Mouse (Mus musculus) layer of hippocampus, postnatal 10 days (tissue): ENCODE measurements around the gene Slitrk5. TPM values are rescaled to one million over a fixed set of nuclear protein-coding genes. Genes with fewer than 3 reads are reported as not detected.
"Not testable (repeated sequence)": the region's sequence is repeated elsewhere in the genome, so short reads cannot be mapped to it uniquely, and the experiment has no call there.

ENCODE experiments used
- DNase-seq, 2 experiments: peaks; one replicate each; pipeline ENCODE4 v3.0.0; 2021; ENCODE audit warnings: low spot score in 2 of 2
- long read RNA-seq: library from polyadenylated mRNA; stranded (forward); transcript quantifications from one replicate; pipeline ENCODE4 v2.0.0, GENCODE M21; 2023
- total RNA-seq, 2 experiments: library from RNA; stranded (reverse); gene quantifications; 2 replicates each; pipeline ENCODE4 v1.2.3; 2021

Gene Slitrk5
- total RNA-seq = 10 to 100 TPM; 76.0 to 82.2 TPM
- long read RNA-seq, full-length matches to known transcripts = 8 of 29 reads
- long read RNA-seq, partial matches to known transcripts = 0 of 29 reads
- long read RNA-seq, other reads (novel, unspliced or antisense) = 21 of 29 reads

- peak; percentile 96 to 97 for DNase-seq
Measured at GRCm38 (mm10) chr14:111674664-111675147, at the start of gene Slitrk5. TSS of gene Slitrk5 (plus strand) at chr14:111675097.

- no peak for DNase-seq
Measured at GRCm38 (mm10) chr14:111672942-111673341, 2.0 kb upstream of the Slitrk5 start.

- peak; percentile 66 to 76 for DNase-seq
Measured at GRCm38 (mm10) chr14:111675211-111676165, 591 bp downstream of the Slitrk5 start.

GRCm38 (mm10) chr14:111676166-111676581, 1.3 kb downstream of the Slitrk5 start:
- DNase-seq = peak; percentile 60 to 62

- peak; percentile 51 to 54 for DNase-seq
Measured at GRCm38 (mm10) chr14:111676851-111677291, 2.0 kb downstream of the Slitrk5 start.

- peak in 1 of 2 experiments; percentile 25 for DNase-seq
Measured at GRCm38 (mm10) chr14:111677361-111678070, 2.6 kb downstream of the Slitrk5 start.

- DNase-seq = peak in 1 of 2 experiments; percentile 16
Measured at GRCm38 (mm10) chr14:111680271-111680670, 5.4 kb downstream of the Slitrk5 start.

- peak; percentile 26 to 52 for DNase-seq
Measured at GRCm38 (mm10) chr14:111681092-111681708, 6.3 kb downstream of the Slitrk5 start.

GRCm38 (mm10) chr14:111681773-111682172, 6.9 kb downstream of the Slitrk5 start:
- peak in 1 of 2 experiments; percentile 30 for DNase-seq

GRCm38 (mm10) chr14:111683543-111683942, 8.6 kb downstream of the Slitrk5 start:
- DNase-seq = no peak

GRCm38 (mm10) chr14:111690139-111690538, 15.2 kb downstream of the Slitrk5 start:
- not testable (repeated sequence) for DNase-seq

- DNase-seq = no peak
Measured at GRCm38 (mm10) chr14:111729833-111730232, 54.9 kb downstream of the Slitrk5 start.
